Mouse (Mus musculus): ENCODE measurements around the gene Foxq1.

Gene Foxq1

GRCm38 (mm10) chr13:31572806-31573508 lies 17.0 kb downstream of the Foxq1 start:
- DNase-seq (ENCODE audit: low read depth, low spot score): no peak

GRCm38 (mm10) chr13:31574627-31575026 lies 18.7 kb downstream of the Foxq1 start:
- no peak for DNase-seq (ENCODE audit: low read depth, low spot score)

- DNase-seq (ENCODE audit: low read depth, low spot score): no peak
These were observed 20.8 kb downstream of the Foxq1 start for GRCm38 (mm10) chr13:31576696-31577095.

GRCm38 (mm10) chr13:31577576-31577975 lies 21.6 kb downstream of the Foxq1 start:
- no peak for DNase-seq (ENCODE audit: low read depth, low spot score)

GRCm38 (mm10) chr13:31578389-31578788 lies 22.5 kb downstream of the Foxq1 start:
- no peak for DNase-seq (ENCODE audit: low read depth, low spot score)

- DNase-seq (ENCODE audit: low read depth, low spot score): no peak
These were observed 23.9 kb downstream of the Foxq1 start for GRCm38 (mm10) chr13:31579866-31580265.

GRCm38 (mm10) chr13:31587341-31587740 lies 31.4 kb downstream of the Foxq1 start:
- DNase-seq (ENCODE audit: low read depth, low spot score): no peak

- no peak for DNase-seq (ENCODE audit: low read depth, low spot score)
These were observed 43.6 kb downstream of the Foxq1 start for GRCm38 (mm10) chr13:31599576-31599975.

- no peak for DNase-seq (ENCODE audit: low read depth, low spot score)
These were observed 48.0 kb downstream of the Foxq1 start for GRCm38 (mm10) chr13:31603964-31604363.
